Mouse (Mus musculus) heart, postnatal 0 days (tissue): Measurements from ENCODE around the gene Mutyh.

Experiments
- CTCF ChIP-seq: IDR thresholded peaks from 2 replicates; pipeline ENCODE4 v1.5.1; 2016; ENCODE audit warnings: antibody characterized with exemption, control low read depth, low read depth
- EP300 ChIP-seq: IDR thresholded peaks from 2 replicates; pipeline ENCODE4 v1.6.1; 2016; ENCODE audit warnings: antibody characterized with exemption, low read depth

DNA sequence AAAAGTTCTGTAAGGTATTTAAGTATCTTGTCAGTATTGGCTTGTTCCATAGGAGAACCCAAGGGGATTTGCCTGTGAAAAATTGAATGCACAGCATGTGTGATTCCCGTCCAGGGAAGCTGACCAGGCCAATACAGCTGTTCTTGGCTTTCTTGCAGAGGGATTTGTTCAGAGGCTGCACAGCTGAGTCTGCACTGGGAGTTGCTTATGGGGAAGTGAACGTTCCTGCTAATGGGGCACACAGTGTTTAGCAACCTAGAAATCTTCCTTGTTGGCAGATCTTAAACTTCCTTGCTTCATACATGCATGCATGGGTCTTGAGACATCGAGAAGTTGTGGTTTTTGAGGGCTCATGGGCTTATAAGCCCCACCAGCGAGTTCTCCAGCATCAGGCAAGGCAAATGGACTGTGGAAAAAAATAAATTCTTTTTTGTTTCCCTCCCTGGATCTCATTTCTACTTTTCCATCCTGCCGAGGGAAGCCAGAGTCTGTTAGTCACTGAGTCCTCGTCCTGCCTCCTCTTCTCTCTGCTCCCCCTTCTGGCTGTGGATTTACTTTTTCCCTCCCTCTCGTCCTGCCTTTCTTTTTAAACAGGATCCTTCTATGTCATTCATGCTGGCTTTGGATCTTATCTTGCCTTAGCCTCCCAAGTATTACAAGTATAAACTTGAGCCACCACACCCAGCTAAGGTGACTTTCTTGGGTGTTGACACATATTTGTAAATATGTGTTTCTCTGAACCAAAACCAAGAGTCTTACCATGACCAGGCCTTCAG is 19.4 kb upstream of the Mutyh start:
- TF ChIP-seq CTCF = peak; percentile 23
- no peak for TF ChIP-seq EP300
